Mouse (Mus musculus) thymus, adult 2 months (tissue): Measurements from ENCODE around the gene Auts2. TPM values are rescaled to one million over a fixed set of nuclear protein-coding genes. Genes with fewer than 3 reads are reported as not detected.

Experiments
- DNase-seq: peaks from one replicate; pipeline ENCODE4 v3.0.0; 2021
- H3K27ac ChIP-seq: fragments of 200-500 bp; 2 replicates; pipeline ENCODE4 v1.5.1; 2012; ENCODE audit warnings: low read length, control low read depth; ENCODE audit not compliant: control insufficient read depth, insufficient read depth
- H3K27me3 ChIP-seq: fragments of 200-500 bp; 2 replicates; pipeline ENCODE4 v1.6.1; 2012; ENCODE audit warnings: mild to moderate bottlenecking, low read length, moderate library complexity, mixed read lengths; ENCODE audit not compliant: control insufficient read depth, insufficient read depth
- H3K36me3 ChIP-seq: fragments of 200-500 bp; 2 replicates; pipeline ENCODE4 v1.6.1; 2012; ENCODE audit warnings: mild to moderate bottlenecking, low read length, moderate library complexity; ENCODE audit not compliant: control insufficient read depth, insufficient read depth
- H3K4me1 ChIP-seq: fragments of 200-500 bp; replicated peaks from 2 replicates; pipeline ENCODE4 v1.6.1; 2012; ENCODE audit warnings: low read length; ENCODE audit not compliant: control insufficient read depth, insufficient read depth
- H3K4me3 ChIP-seq: fragments of 200-500 bp; 2 replicates; pipeline ENCODE4 v1.5.1; 2012; ENCODE audit warnings: mild to moderate bottlenecking, low read length, control low read depth, moderate library complexity; ENCODE audit not compliant: control insufficient read depth, insufficient read depth
- CTCF ChIP-seq: fragments of 200-500 bp; IDR thresholded peaks from 2 replicates; pipeline ENCODE4 v1.5.1; 2012; ENCODE audit warnings: mild to moderate bottlenecking, control low read depth, low read length, moderate library complexity, borderline replicate concordance; ENCODE audit not compliant: control insufficient read depth, poor library complexity, insufficient read depth; ENCODE audit errors: extremely low read depth
- POLR2A ChIP-seq: fragments of 200-500 bp; IDR thresholded peaks from 2 replicates; pipeline ENCODE4 v1.6.1; 2012; ENCODE audit warnings: mild to moderate bottlenecking, low read length, control low read depth, moderate library complexity; ENCODE audit not compliant: control insufficient read depth, poor library complexity, insufficient read depth; ENCODE audit errors: extremely low read depth
- WGBS: fragments of 180-500 bp; shearing (Covaris S2); methylation state at CpG from one replicate; pipeline ENCODE4 v1.1.7; 2018; 5-methylcytosine and 5-hydroxymethylcytosine counted together
- polyA plus RNA-seq: library from polyadenylated mRNA; depleted of rRNA; stranded (reverse); fragments of >200 nt; gene quantifications from 2 replicates; pipeline ENCODE4 v1.2.3, GENCODE M21; 2012

Auts2 gene
- polyA plus RNA-seq, 1 experiment = 4.9 TPM

DNA sequence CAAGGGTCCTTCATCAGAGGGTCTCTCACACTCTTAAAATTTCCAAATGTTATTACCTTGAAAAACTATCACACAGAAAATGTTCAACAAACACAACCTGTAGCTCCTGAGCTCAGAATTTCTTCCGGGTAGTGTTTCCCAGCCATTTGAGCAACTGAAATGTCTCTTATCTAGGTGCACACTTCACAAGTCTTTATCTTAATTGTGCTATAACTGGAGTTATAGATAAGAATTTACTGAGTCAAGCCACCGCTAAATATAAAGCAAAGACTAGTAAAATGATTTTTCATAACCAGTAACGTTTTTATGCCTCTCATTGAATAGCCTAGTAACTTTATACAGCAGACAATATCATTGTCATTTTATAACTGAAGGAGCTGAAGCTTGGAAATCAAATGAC, 273.1 kb downstream of the Auts2 start:
- no peak overlapping the region for H3K27ac ChIP-seq
- TF ChIP-seq CTCF (no peak), POLR2A (no peak)
- H3K4me1 ChIP-seq = no peaks in the 10 kb centered on the region; the same call in 1 of the 2 replicates
- no peaks in the 10 kb centered on the region for H3K36me3 ChIP-seq
- H3K27me3 ChIP-seq = no peaks in the 10 kb centered on the region
- H3K4me3 ChIP-seq = no peak overlapping the region
- DNase-seq = no peak
- 92% methylated on average over 3 of the region's 3 CpGs for WGBS

DNA sequence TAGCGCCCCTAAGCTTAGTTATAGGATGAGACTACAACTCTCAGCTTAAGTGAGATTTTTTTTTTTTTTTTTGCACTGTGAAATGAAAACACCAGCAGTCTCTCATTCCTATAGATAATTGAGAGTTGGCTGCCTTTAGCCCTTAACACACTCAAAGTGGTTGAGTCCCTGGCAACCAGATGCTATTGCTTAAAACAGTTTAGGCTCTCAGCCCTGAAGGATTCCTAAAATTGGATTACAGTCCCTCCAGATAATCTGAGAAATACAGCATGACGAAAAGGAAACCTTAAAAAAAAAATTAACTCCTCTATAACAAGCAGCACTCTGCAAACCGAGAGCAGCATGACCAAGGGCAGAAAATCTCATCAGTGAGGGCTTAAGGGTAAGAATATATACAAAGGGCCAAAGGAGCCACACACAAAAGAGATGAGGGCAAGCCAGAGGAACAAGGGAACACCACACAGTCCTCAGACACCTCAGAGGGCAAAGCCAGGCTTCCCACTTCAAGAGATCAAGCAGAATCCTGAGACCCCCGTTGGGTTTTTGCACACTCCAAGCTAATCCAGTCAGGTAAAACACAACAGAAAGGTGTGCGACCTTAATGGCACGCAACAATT, 274.7 kb downstream of the Auts2 start:
- TF ChIP-seq CTCF = no peak
- no peak for TF ChIP-seq POLR2A
- Histone ChIP-seq H3K27me3 (no peaks in the 10 kb centered on the region), H3K36me3 (no peaks in the 10 kb centered on the region), H3K4me1 (no peaks in the 10 kb centered on the region), H3K4me3 (no peak overlapping the region), H3K27ac (no peak overlapping the region)
- 91% methylated on average over 6 of the region's 6 CpGs for WGBS
- no peak for DNase-seq

DNA sequence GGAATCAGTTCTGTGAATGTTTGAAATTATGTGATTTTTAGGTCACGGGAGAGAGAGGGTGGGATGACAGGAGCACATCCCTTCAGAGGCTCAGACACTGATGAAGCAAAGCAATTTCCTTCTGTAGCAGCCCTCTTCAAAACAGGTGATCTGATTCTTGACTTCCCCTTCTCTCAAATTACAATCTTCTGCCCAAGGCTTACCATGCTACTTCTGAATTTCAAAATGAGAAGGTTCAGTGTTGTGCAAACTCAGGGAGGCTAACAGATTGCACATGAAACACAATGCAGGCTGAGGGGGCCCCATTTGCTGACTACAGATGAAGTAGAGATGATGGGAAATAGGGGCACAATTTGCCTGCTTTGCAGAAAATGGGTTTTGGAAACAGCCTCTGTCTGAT, 278.1 kb downstream of the Auts2 start:
- no peak overlapping the region for H3K4me3 ChIP-seq
- 78% methylated on average over 1 of the region's 1 CpGs for whole genome bisulfite sequencing
- H3K27ac ChIP-seq = no peak overlapping the region
- H3K4me1 ChIP-seq = no peaks in the 10 kb centered on the region
- H3K27me3 ChIP-seq = no peaks in the 10 kb centered on the region
- DNase-seq = no peak
- H3K36me3 ChIP-seq = no peaks in the 10 kb centered on the region
- no peak for TF ChIP-seq CTCF
- TF ChIP-seq POLR2A = no peak

DNA sequence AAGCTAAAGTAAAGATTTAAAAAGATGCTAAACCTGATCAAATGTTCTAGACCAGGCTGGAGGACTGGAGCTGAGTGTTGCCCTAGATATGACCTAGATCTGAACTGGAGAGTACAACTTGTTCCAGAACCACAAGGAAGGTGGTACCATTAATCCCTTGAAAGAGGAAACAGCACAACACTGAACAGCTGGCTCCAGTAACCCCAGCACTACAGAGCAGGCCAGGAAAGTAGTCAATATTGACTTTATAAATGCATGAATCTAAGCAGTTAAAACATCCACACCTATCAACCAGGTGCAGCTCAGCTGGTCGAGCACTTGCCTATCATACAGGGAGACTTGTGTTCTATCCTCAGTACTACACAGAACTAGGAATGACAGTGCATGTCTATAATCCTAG, 281.4 kb downstream of the Auts2 start:
- no peak for DNase-seq
- 93% methylated on average over 1 of the region's 1 CpGs for WGBS
- Histone ChIP-seq H3K4me3 (no peak overlapping the region), H3K4me1 (no peaks in the 10 kb centered on the region), H3K27me3 (no peaks in the 10 kb centered on the region), H3K36me3 (no peaks in the 10 kb centered on the region), H3K27ac (no peak overlapping the region)
- TF ChIP-seq CTCF = no peak
- TF ChIP-seq POLR2A = no peak

DNA sequence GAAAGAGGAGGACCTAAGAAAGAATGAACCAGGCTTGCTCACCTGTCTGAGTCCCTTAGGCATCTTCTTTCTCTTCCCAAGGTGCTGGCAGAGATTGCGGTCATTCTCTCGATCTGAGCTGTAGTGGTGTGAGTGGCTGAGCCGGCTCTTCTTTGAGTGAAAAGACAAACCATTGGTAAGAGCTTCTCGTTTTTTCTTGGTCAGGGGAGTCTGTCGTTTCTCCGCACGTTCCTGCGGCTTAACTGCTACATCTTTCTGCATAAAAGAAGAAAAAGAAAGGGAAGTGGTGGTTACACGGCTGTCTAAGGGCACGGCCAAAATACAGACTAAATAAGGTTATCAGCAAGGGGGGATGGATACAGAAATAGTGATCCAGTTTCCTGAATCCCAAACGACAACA, 284.3 kb downstream of the Auts2 start:
- H3K27me3 ChIP-seq = no peaks in the 10 kb centered on the region
- H3K4me3 ChIP-seq = no peak overlapping the region
- H3K36me3 ChIP-seq = no peaks in the 10 kb centered on the region
- no peak for TF ChIP-seq POLR2A
- TF ChIP-seq CTCF = no peak
- H3K4me1 ChIP-seq = no peaks in the 10 kb centered on the region
- WGBS = 22% methylated on average over 11 of the region's 11 CpGs
- no peak overlapping the region for H3K27ac ChIP-seq
- DNase-seq = no peak

DNA sequence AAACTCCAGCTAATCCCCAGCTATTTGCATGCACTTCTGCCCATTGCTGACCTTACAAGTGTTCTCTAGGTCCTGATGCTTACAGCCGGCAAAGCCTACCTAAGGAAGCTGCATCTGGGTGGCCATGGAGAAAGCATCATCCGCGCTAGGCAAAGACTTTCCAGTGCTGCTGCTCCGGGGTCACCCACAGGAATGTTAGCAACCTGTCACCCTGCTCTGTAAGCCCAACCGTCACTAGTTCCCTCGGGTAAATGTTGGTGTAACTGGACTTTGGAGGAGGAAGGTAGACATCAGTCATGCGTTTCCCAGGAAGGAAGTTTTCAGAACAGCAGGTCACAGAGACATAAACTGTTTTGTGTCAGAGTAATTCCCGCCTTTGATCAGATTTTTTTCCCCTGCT, 287.6 kb downstream of the Auts2 start:
- no peak overlapping the region for H3K27ac ChIP-seq
- H3K36me3 ChIP-seq = no peaks in the 10 kb centered on the region
- H3K4me1 ChIP-seq = no peaks in the 10 kb centered on the region
- 83% methylated on average over 8 of the region's 8 CpGs for WGBS
- DNase-seq = no peak
- no peak overlapping the region for H3K4me3 ChIP-seq
- TF ChIP-seq CTCF = no peak
- no peak for TF ChIP-seq POLR2A
- H3K27me3 ChIP-seq = no peaks in the 10 kb centered on the region

DNA sequence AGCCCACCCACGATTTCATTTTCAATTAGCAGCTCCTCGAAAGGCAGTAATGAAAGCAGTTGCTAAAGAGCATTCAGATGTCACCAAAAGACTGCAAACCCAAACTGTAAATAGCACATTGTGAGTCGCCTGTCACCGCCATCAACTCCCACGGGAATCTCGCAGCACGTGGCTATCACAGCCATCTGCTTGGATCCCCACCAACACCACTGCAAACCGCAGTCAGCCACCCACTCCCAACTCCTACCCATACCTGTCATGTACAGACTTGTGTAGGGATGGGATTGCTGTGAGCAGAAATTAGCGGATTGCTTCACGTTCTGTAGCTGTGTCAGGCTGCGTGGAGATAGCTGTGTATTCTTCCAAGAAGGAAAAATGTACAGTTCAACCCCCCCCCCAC, 293.6 kb downstream of the Auts2 start:
- H3K27ac ChIP-seq = no peak overlapping the region

More for the DNA sequence above, 293.6 kb downstream of the Auts2 start:
- Histone ChIP-seq H3K27me3 (no peaks in the 10 kb centered on the region), H3K4me1 (no peaks in the 10 kb centered on the region), H3K4me3 (no peak overlapping the region), H3K36me3 (no peaks in the 10 kb centered on the region)
- TF ChIP-seq POLR2A = no peak
- TF ChIP-seq CTCF = no peak
- 89% methylated on average over 11 of the region's 11 CpGs for WGBS
- DNase-seq = no peak
